Mouse (Mus musculus) erythroblast, adult 5-6 weeks (primary cell): ENCODE data around the gene H1fx. TPM values are rescaled to one million over a fixed set of nuclear protein-coding genes. Genes with fewer than 3 reads are reported as not detected.
"Not testable (repeated sequence)": the region's sequence is repeated elsewhere in the genome, so short reads cannot be mapped to it uniquely, and the experiment has no call there.

Experiments
- ATAC-seq: replicated peaks from 2 replicates; pipeline ENCODE4 v1.8.0; 2016; ENCODE audit warnings: moderate number of reproducible peaks, mild to moderate bottlenecking, moderate TSS enrichment, inconsistent platforms; ENCODE audit not compliant: poor library complexity, low FRiP score, severe bottlenecking
- total RNA-seq, 2 experiments: library from RNA; stranded (forward) in 1 of 2; stranded (reverse) in 1 of 2; fragments of 150-400 nt in 1 of 2; fragments of 200-764, 138-1000 nt in 1 of 2; gene quantifications; 2 replicates each; pipeline versions ENCODE4 v1.2.3 to v1.2.4; 2015 to 2017; ENCODE audit warnings: low replicate concordance in 2 of 2

H1fx gene
- total RNA-seq, 2 experiments from 2014 or later = not detected

- ATAC-seq = no peak
Observed at GRCm38 (mm10) chr6:87982506-87982905, 1.1 kb upstream of the H1fx start.

- ATAC-seq = no peak
Observed at GRCm38 (mm10) chr6:87981030-87981485, 379 bp downstream of the H1fx start.

- no peak for ATAC-seq
Observed at GRCm38 (mm10) chr6:87980374-87981029, 935 bp downstream of the H1fx start.

- no peak for ATAC-seq
Observed at GRCm38 (mm10) chr6:87979728-87980127, 1.7 kb downstream of the H1fx start.

- ATAC-seq = no peak
Observed at GRCm38 (mm10) chr6:87970041-87970440, 11.4 kb downstream of the H1fx start.

- ATAC-seq = not testable (repeated sequence)
Observed at GRCm38 (mm10) chr6:87962457-87962856, 19.0 kb downstream of the H1fx start.

- no peak for ATAC-seq
Observed at GRCm38 (mm10) chr6:87942179-87942578, 39.3 kb downstream of the H1fx start.

- no peak for ATAC-seq
Observed at GRCm38 (mm10) chr6:87938941-87939340, 42.5 kb downstream of the H1fx start.

- ATAC-seq = no peak
Observed at GRCm38 (mm10) chr6:87937178-87937788, 44.2 kb downstream of the H1fx start.

- ATAC-seq = no peak
Observed at GRCm38 (mm10) chr6:87935037-87935436, 46.4 kb downstream of the H1fx start.

Other genes starting within 250 kb of the H1fx start
- 5.4 and 7.7 TPM in 2 replicates for gene Gp9, start 203.6 kb downstream of the H1fx start, total RNA-seq (2015; ENCODE audit: low replicate concordance)
- gene Gp9, start 203.6 kb downstream of the H1fx start, total RNA-seq (2017; ENCODE audit: low replicate concordance) = 4.9 and 5.6 TPM in 2 replicates
- gene Rab43, start 169.5 kb downstream of the H1fx start, total RNA-seq (2015; ENCODE audit: low replicate concordance) = 173 and 230 TPM in 2 replicates
- gene Rab43, start 169.5 kb downstream of the H1fx start, total RNA-seq (2017; ENCODE audit: low replicate concordance) = 219 and 239 TPM in 2 replicates
- gene Gm45140, start 145.8 kb downstream of the H1fx start, total RNA-seq (2015; ENCODE audit: low replicate concordance) = 1.3 TPM in 2 replicates
- 12.8 and 18.0 TPM in 2 replicates for gene Gm45140, start 145.8 kb downstream of the H1fx start, total RNA-seq (2017; ENCODE audit: low replicate concordance)
- 3.7 and 6.3 TPM in 2 replicates for gene Isy1, start 142.8 kb downstream of the H1fx start, total RNA-seq (2015; ENCODE audit: low replicate concordance)
- gene Isy1, start 142.8 kb downstream of the H1fx start, total RNA-seq (2017; ENCODE audit: low replicate concordance) = 3.5 and 5.0 TPM in 2 replicates
- gene Cnbp, start 130.5 kb downstream of the H1fx start, total RNA-seq (2015; ENCODE audit: low replicate concordance) = 121 and 143 TPM in 2 replicates
- 172 and 205 TPM in 2 replicates for gene Cnbp, start 130.5 kb downstream of the H1fx start, total RNA-seq (2017; ENCODE audit: low replicate concordance)
- 11.1 and 11.5 TPM in 2 replicates for gene Copg1, start 93.8 kb downstream of the H1fx start, total RNA-seq (2015; ENCODE audit: low replicate concordance)
- gene Copg1, start 93.8 kb downstream of the H1fx start, total RNA-seq (2017; ENCODE audit: low replicate concordance) = 14.5 and 20.5 TPM in 2 replicates
- 10.0 TPM in 2 replicates for gene Hmces, start 67.7 kb downstream of the H1fx start, total RNA-seq (2015; ENCODE audit: low replicate concordance)
- gene Hmces, start 67.7 kb downstream of the H1fx start, total RNA-seq (2017; ENCODE audit: low replicate concordance) = 7.8 and 8.6 TPM in 2 replicates
- 76.7 and 111 TPM in 2 replicates for gene Rab7, start 63.6 kb upstream of the H1fx start, total RNA-seq (2015; ENCODE audit: low replicate concordance)
- 29.4 and 36.0 TPM in 2 replicates for gene Rab7, start 63.6 kb upstream of the H1fx start, total RNA-seq (2017; ENCODE audit: low replicate concordance)
- gene Rpn1, start 102.8 kb upstream of the H1fx start, total RNA-seq (2015; ENCODE audit: low replicate concordance) = 24.0 and 30.9 TPM in 2 replicates
- gene Rpn1, start 102.8 kb upstream of the H1fx start, total RNA-seq (2017; ENCODE audit: low replicate concordance) = 42.8 and 54.5 TPM in 2 replicates
- gene Gata2, start 212.3 kb upstream of the H1fx start, total RNA-seq (2015; ENCODE audit: low replicate concordance) = 3.8 and 9.4 TPM in 2 replicates
- gene Gata2, start 212.3 kb upstream of the H1fx start, total RNA-seq (2017; ENCODE audit: low replicate concordance) = 4.4 and 7.9 TPM in 2 replicates
- gene Dnajb8, start 240.6 kb upstream of the H1fx start, total RNA-seq (2015; ENCODE audit: low replicate concordance) = not detected in 2 replicates
- gene Dnajb8, start 240.6 kb upstream of the H1fx start, total RNA-seq (2017; ENCODE audit: low replicate concordance) = not detected in 2 replicates